Mouse (Mus musculus): ENCODE results near the gene Batf.

DNA sequence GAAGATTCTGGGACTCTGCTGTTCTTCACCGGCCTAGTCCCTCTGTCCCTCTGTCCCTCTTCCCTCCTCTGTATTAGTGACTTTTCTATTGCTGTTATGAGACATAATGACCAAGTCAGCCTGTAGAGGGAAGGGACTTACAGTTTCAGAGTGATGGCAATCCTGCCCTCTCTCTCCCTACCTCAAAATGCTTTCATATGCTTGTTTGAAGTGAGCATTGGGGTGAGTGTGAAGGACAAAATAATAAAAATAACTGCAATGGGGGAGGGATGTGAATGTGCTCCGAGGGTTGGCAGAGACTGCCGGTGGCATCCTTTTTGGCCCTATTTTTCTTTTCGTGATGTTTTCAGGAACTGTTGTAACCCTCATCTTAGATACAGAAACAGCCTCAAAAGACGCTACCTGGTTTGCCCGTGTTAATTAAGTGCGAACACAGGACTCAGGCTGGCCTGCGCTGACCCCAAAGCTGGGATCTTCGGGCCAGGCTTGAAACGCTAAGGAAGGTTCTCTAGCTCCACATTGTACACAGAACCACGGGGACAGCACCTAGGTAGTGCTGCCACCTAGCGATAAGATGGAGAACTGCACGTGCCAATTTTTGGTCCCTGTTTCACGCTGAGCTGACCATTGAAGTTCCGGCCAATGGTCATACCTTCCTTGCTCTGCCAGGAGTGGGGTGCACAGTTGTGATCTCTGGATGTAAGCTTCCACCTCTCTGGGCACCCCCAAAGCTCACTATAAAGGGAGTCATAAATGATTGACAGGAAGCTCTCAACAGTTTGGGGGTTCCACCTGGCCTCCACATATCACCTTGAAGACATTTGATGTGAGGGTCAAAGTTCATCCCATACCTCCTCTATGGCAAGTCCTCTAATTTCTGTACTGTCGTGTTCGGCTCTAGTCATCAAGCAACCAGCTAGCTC, 42.8 kb downstream of the Batf start:
- TF ChIP-seq CTCF (IDR thresholded peaks at IDR 0.05; ENCODE audit: borderline replicate concordance, insufficient read depth, low read length) (peak; percentile 92; the same call in 1 of the 2 replicates), POLR2A (IDR thresholded peaks at IDR 0.05; ENCODE audit: low read depth, low read length) (no peak)
